8 mouse cellular contexts compared by ENCODE assay signal in genomic region chr9:63757865-63758440, GRCm38 (mm10). TPM values are rescaled to one million over a fixed set of nuclear protein-coding genes. Genes with fewer than 3 reads are reported as not detected.
DNase-seq lines count a peak whose midpoint lies in the region; ATAC-seq lines count a peak whose summit lies in the region.

TSS of gene Smad3 (minus strand) at chr9:63757994.

- DNase-seq in adrenal gland, adult 2 months: peak; percentile 99
- peak; percentile 92 for DNase-seq in embryo, embryonic 10.5 days (ENCODE audit: low spot score)
- peak; percentile 97 for DNase-seq in gastrocnemius, postnatal 14 days
- peak; percentile 82 to 86 for DNase-seq in left cerebral cortex, postnatal 14 days (ENCODE audit: low spot score in 2 of 2)
- DNase-seq in right cerebral cortex, postnatal 14 days: peak; percentile 82
- DNase-seq in urinary bladder, postnatal 25 days (ENCODE audit: low spot score): peak; percentile 92

- peak; percentile 47 for ATAC-seq in inflammation-experienced regulatory T-cells, adult 6 months
- ATAC-seq in megakaryocyte-erythroid progenitor cell, adult 5-6 weeks (replicated peaks; ENCODE audit: low FRiP score, low TSS enrichment, poor library complexity, severe bottlenecking): peak; percentile 76

- intact Hi-C loops in gastrocnemius, postnatal 14 days (cut with DNase I; ENCODE audit: low total_unique reads): loop anchor here (10.0 kb wide), 1 partner anchor 93 kb away; no protein-coding TSS in a partner anchor
- intact Hi-C loops in left cerebral cortex, postnatal 14 days (cut with DNase I): loop anchor here (5.0 kb wide), 1 partner anchor 101 kb away; no protein-coding TSS in a partner anchor

RNA-seq across cellular contexts. Expression of gene Smad3, which starts in this region (rescaled TPM):
- total RNA-seq in adrenal gland, adult 2 months (2021): 10 to 100 TPM; 30.4 to 33.7 TPM
- 29.5 and 41.9 TPM in 2 replicates for polyA plus RNA-seq in adrenal gland, adult 2 months (2012; rRNA removed)
- 10 to 100 TPM; 39.3 to 40.2 TPM for total RNA-seq in gastrocnemius, postnatal 14 days (2021)
- polyA plus RNA-seq in inflammation-experienced regulatory T-cells, adult 6 months (2017; shearing (Covaris generic)): 10 to 100 TPM; 16.5 to 24.6 (median 16.8) TPM
- 10 to 100 TPM; 36.9 to 38.3 TPM for total RNA-seq in left cerebral cortex, postnatal 14 days (2021)
- 14.1 and 19.7 TPM in 2 replicates for total RNA-seq in megakaryocyte-erythroid progenitor cell, adult 5-6 weeks (2014; fragmentation: Nextera tagmentation)
- total RNA-seq in megakaryocyte-erythroid progenitor cell, adult 5-6 weeks (2017): 11.9 and 15.9 TPM in 2 replicates

Comparison
In these comparisons a context has a peak if more than half of its experiments do, and no peak if none do; other contexts are left out.
1. Peak in every context shown above with its lines: DNase-seq and ATAC-seq.